Mouse (Mus musculus): ENCODE results near the gene Ccn2. TPM values are rescaled to one million over a fixed set of nuclear protein-coding genes. Genes with fewer than 3 reads are reported as not detected.

The Ccn2 gene
- polyA plus RNA-seq, 1 experiment from 2014 or later, result 4.0 TPM

Other genes with a start within 250 kb of the Ccn2 start
- gene Enpp1, start 116.7 kb downstream of the Ccn2 start, polyA plus RNA-seq (2015; fragmentation: Nextera tagmentation; extraction: Ambion mirVana), result 3.7 and 4.1 TPM in 2 replicates
- 3.2 and 4.0 TPM in 2 replicates for gene Enpp3, start 247.4 kb downstream of the Ccn2 start, polyA plus RNA-seq (2015; fragmentation: Nextera tagmentation; extraction: Ambion mirVana)

Data from hindbrain, embryonic 15.5 days (tissue).